Mouse (Mus musculus) kidney, embryonic 14.5 days (tissue): ENCODE results near the gene Zfp335. TPM values are rescaled to one million over a fixed set of nuclear protein-coding genes. Genes with fewer than 3 reads are reported as not detected.

Source experiments
- ATAC-seq: fragments of 200-750 bp; cut with Nextera tagmentation; 2 replicates; pipeline ENCODE4 v1.8.0; 2017; ENCODE audit warnings: moderate number of reproducible peaks, mild to moderate bottlenecking, moderate TSS enrichment, moderate library complexity; ENCODE audit not compliant: low FRiP score, low TSS enrichment
- H3K27ac ChIP-seq: fragments of 300-500 bp; sonication (generic); 2 replicates; pipeline ENCODE4 v1.5.1; 2014; ENCODE audit warnings: low read depth, mild to moderate bottlenecking, low read length, moderate library complexity, mixed read lengths
- H3K27me3 ChIP-seq: fragments of 300-500 bp; sonication (generic); 2 replicates; pipeline ENCODE4 v1.6.1; 2014; ENCODE audit warnings: mild to moderate bottlenecking, low read length; ENCODE audit not compliant: control insufficient read depth, insufficient read depth
- H3K36me3 ChIP-seq: fragments of 300-500 bp; sonication (generic); 2 replicates; pipeline ENCODE4 v1.6.1; 2014; ENCODE audit warnings: low read length, mixed read lengths; ENCODE audit not compliant: control insufficient read depth, insufficient read depth
- H3K4me1 ChIP-seq: fragments of 300-500 bp; sonication (generic); 2 replicates; pipeline ENCODE4 v1.6.1; 2014; ENCODE audit warnings: low read length, mixed read lengths; ENCODE audit not compliant: control insufficient read depth, insufficient read depth
- H3K4me2 ChIP-seq: fragments of 300-500 bp; sonication (generic); replicated peaks from 2 replicates; pipeline ENCODE4 v1.6.1; 2014; ENCODE audit warnings: low read depth, mild to moderate bottlenecking, low read length
- H3K4me3 ChIP-seq: fragments of 300-500 bp; sonication (generic); 2 replicates; pipeline ENCODE4 v1.5.1; 2014; ENCODE audit warnings: mild to moderate bottlenecking, low read length
- H3K9ac ChIP-seq: fragments of 300-500 bp; sonication (generic); 2 replicates; pipeline ENCODE4 v1.6.1; 2014; ENCODE audit warnings: low read depth, mild to moderate bottlenecking, low read length, moderate library complexity
- H3K9me3 ChIP-seq: fragments of 300-500 bp; sonication (generic); 2 replicates; pipeline ENCODE4 v1.6.1; 2016; ENCODE audit warnings: low read length; ENCODE audit not compliant: control insufficient read depth
- WGBS: fragments of 180-500 bp; shearing (Covaris S2); extraction: QIAGEN DNeasy Blood & Tissue Kit; methylation state at CpG from one replicate; pipeline ENCODE4 v1.1.7; 2014; 5-methylcytosine and 5-hydroxymethylcytosine counted together
- polyA plus RNA-seq: library from polyadenylated mRNA; unstranded; fragments of >200 nt; fragmentation: Nextera tagmentation; extraction: Ambion mirVana; gene quantifications from 2 replicates; pipeline ENCODE4 v1.2.1, GENCODE M21; 2014

Gene Zfp335
- polyA plus RNA-seq, 1 experiment from 2014 or later, result 13.8 TPM

DNA sequence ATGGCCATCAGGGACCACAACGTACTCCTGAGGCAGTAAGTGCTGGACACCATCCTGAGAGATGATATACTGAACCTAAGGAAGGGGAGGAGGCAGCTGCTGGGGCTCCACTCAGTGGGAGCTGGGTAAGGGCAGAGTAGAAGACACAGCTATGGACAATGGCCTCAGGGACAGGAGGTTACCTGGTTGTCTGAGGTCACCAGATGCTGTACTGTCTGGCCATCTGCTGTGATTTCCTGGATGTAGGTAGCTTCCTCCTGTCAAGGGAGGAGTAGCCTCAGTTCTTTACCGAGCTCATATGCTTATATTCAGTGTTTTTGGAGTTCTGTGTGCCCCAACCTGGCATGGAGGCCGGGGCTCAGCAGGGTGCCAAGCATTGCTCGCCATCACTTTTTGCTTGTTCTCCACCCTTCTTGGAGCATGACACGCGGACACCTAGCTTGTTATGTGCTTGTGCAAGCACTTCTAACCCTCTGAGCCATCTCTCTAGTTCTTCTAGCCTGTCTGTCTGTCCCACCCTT lies 18.8 kb downstream of the Zfp335 start:
- ATAC-seq, result no peak
- WGBS, result 92% methylated on average over 6 of the region's 6 CpGs
- peak overlapping the region; percentile 23; the same call in 1 of the 2 replicates for H3K9ac ChIP-seq
- H3K27me3 ChIP-seq, result no peaks in the 10 kb centered on the region
- H3K9me3 ChIP-seq, result no peaks in the 10 kb centered on the region
- H3K27ac ChIP-seq, result no peak overlapping the region
- H3K4me1 ChIP-seq, result no peaks in the 10 kb centered on the region
- H3K36me3 ChIP-seq, result peaks cover 99% of the 10 kb centered on the region
- no peak overlapping the region for H3K4me3 ChIP-seq
- H3K4me2 ChIP-seq, result no peak overlapping the region

GRCm38 (mm10) chr2:164891908-164892695 lies 19.5 kb downstream of the Zfp335 start:
- WGBS, result 90% methylated on average over 15 of the region's 15 CpGs
- no peak for ATAC-seq
- no peak overlapping the region for H3K27ac ChIP-seq
- H3K4me3 ChIP-seq, result no peak overlapping the region
- peaks cover 99% of the 10 kb centered on the region for H3K36me3 ChIP-seq
- H3K9ac ChIP-seq, result peak overlapping the region; percentile 23; the same call in 1 of the 2 replicates
- no peak overlapping the region for H3K4me2 ChIP-seq
- H3K27me3 ChIP-seq, result no peaks in the 10 kb centered on the region
- no peaks in the 10 kb centered on the region for H3K4me1 ChIP-seq
- H3K9me3 ChIP-seq, result no peaks in the 10 kb centered on the region

GRCm38 (mm10) chr2:164891056-164891834 lies 20.3 kb downstream of the Zfp335 start:
- Histone ChIP-seq H3K4me2 (no peak overlapping the region), H3K9ac (0 out of 2 replicates have a peak overlapping the region, but pooled peaks have one; percentile 2), H3K9me3 (no peaks in the 10 kb centered on the region), H3K27me3 (no peaks in the 10 kb centered on the region), H3K4me1 (no peaks in the 10 kb centered on the region), H3K36me3 (peaks cover 100% of the 10 kb centered on the region), H3K27ac (no peak overlapping the region), H3K4me3 (no peak overlapping the region)
- no peak for ATAC-seq
- WGBS, result 79% methylated on average over 13 of the region's 13 CpGs

GRCm38 (mm10) chr2:164890411-164891049 lies 21.0 kb downstream of the Zfp335 start:
- Histone ChIP-seq H3K9ac (no peak overlapping the region), H3K4me3 (no peak overlapping the region), H3K27ac (no peak overlapping the region), H3K9me3 (no peaks in the 10 kb centered on the region), H3K4me2 (no peak overlapping the region), H3K27me3 (no peaks in the 10 kb centered on the region), H3K4me1 (no peaks in the 10 kb centered on the region), H3K36me3 (peaks cover 100% of the 10 kb centered on the region)
- WGBS, result 90% methylated on average over 24 of the region's 24 CpGs
- no peak for ATAC-seq

DNA sequence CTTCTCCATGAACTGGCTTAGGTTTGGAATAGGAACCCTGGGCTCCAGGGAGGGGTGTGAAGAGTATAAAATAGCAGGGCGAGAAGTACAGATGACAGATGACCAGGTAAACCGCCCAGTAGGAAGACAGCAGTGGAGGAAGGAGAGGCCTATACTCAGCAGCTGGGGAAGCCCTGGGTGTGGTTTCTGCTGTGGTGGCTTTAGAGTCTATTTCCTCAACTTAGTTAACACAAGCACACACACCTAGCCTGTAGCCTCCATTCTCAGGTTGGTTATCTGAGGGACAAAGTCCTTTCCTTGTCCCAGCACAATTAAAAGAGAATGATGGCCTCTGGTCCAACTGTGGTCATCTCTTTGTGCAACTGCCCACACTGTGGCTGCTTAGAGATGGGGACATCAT lies 21.6 kb downstream of the Zfp335 start:
- H3K27me3 ChIP-seq, result no peaks in the 10 kb centered on the region
- no peaks in the 10 kb centered on the region for H3K4me1 ChIP-seq
- H3K4me2 ChIP-seq, result no peak overlapping the region
- no peaks in the 10 kb centered on the region for H3K9me3 ChIP-seq
- no peak for ATAC-seq
- peaks cover 100% of the 10 kb centered on the region for H3K36me3 ChIP-seq
- 90% methylated on average over 2 of the region's 2 CpGs for WGBS
- H3K27ac ChIP-seq, result no peak overlapping the region
- no peak overlapping the region for H3K4me3 ChIP-seq
- no peak overlapping the region for H3K9ac ChIP-seq

DNA sequence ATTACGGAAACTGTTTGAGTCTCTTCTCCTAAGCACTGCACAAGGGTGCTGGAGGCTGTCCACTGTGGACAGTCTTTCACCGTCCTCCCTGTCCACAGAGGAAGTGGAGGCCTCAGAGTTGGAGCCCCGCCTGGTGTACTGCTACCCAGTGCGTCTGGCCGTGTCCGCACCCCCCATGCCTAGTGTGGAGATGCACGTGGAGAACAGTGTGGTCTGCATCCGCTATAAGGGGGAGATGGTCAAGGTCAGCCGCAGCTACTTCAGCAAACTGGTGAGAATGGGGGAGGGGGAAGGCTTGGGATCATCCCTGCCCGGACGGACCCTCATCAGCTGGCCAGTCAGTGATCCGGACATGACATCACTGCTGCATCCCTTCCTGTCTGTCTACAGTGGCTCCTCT lies 22.6 kb downstream of the Zfp335 start:
- H3K36me3 ChIP-seq, result peaks cover 98% of the 10 kb centered on the region
- H3K4me3 ChIP-seq, result no peak overlapping the region
- H3K9ac ChIP-seq, result no peak overlapping the region
- H3K4me2 ChIP-seq, result no peak overlapping the region
- H3K9me3 ChIP-seq, result no peaks in the 10 kb centered on the region
- H3K27me3 ChIP-seq, result no peaks in the 10 kb centered on the region
- 65% methylated on average over 12 of the region's 12 CpGs for WGBS
- peak; percentile 30 for ATAC-seq
- H3K27ac ChIP-seq, result no peak overlapping the region
- H3K4me1 ChIP-seq, result no peaks in the 10 kb centered on the region

GRCm38 (mm10) chr2:164886617-164887016 lies 24.9 kb downstream of the Zfp335 start:
- Histone ChIP-seq H3K4me2 (no peak overlapping the region), H3K27ac (no peak overlapping the region), H3K4me3 (no peak overlapping the region), H3K4me1 (no peaks in the 10 kb centered on the region), H3K36me3 (peaks cover 81% of the 10 kb centered on the region), H3K9ac (no peak overlapping the region), H3K9me3 (no peaks in the 10 kb centered on the region), H3K27me3 (no peaks in the 10 kb centered on the region)
- WGBS, result 97% methylated on average over 10 of the region's 10 CpGs
- ATAC-seq, result no peak

DNA sequence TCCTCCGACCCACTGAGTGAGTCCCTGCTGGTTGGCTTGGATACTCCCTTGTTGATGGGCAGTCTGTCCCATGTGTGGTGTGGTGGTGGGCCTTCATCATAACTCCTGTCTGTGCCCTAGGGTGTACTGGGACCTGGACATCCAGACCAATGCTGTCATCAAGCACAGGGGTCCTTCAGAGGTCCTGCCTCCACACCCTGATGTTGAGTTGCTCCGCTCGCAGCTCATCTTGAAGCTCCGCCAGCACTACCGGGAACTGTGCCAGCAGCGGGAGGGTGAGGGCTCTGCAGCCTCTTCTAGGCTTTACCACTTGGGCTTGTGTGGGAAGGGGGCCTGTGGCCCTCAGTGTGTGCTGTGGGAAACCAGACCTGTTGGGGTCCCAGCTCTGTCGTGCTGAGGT lies 25.8 kb downstream of the Zfp335 start:
- peaks cover 72% of the 10 kb centered on the region for H3K36me3 ChIP-seq

More for the DNA sequence above, 25.8 kb downstream of the Zfp335 start:
- ATAC-seq, result no peak
- Histone ChIP-seq H3K27ac (no peak overlapping the region), H3K9ac (0 out of 2 replicates have a peak overlapping the region, but pooled peaks have one; percentile 7), H3K4me1 (peaks cover 3% of the 10 kb centered on the region; the same call in 1 of the 2 replicates), H3K27me3 (no peaks in the 10 kb centered on the region), H3K4me2 (no peak overlapping the region), H3K4me3 (no peak overlapping the region), H3K9me3 (no peaks in the 10 kb centered on the region)
- 77% methylated on average over 7 of the region's 7 CpGs for WGBS
